Comparison of ENCODE assay signal across 26 mouse cellular contexts in genomic region chr4:139403214-139403613, GRCm38 (mm10). TPM values are rescaled to one million over a fixed set of nuclear protein-coding genes. Genes with fewer than 3 reads are reported as not detected.
DNase-seq lines count a peak whose midpoint lies in the region; ATAC-seq and TF ChIP-seq lines count a peak whose summit lies in the region.
"Had no signal": no experiment of that assay in that cellular context is flagged by ENCODE, and none has a peak within 500 bp of the region (broad histone marks: within the 10 kb centered on the region; RNA-seq: fewer than 3 reads in every experiment).

No protein-coding gene starts in this region.

- peak; percentile 20; the same call in 1 of the 2 replicates for TF ChIP-seq CTCF in lung, postnatal 0 days (IDR thresholded peaks at IDR 0.05)
- TF ChIP-seq CTCF in MEL (IDR thresholded peaks at IDR 0.05 in 2 of 3, conservative IDR thresholded peaks at IDR 0.05 in 1 of 3; ENCODE audit: control insufficient read depth in 1 of 3, insufficient read depth in 1 of 3, low read depth in 2 of 3, low read length in 3 of 3, poor library complexity in 1 of 3, severe bottlenecking in 1 of 3) = peak in 1 of 3 experiments; percentile 21; a peak in 1 of 6 replicates
- TF ChIP-seq CTCF in cortical plate, adult 2 months (IDR thresholded peaks at IDR 0.05; ENCODE audit: extremely low read depth, insufficient read depth, low read length) = 0 out of 2 replicates have a peak, but pooled peaks have one; percentile 8

- WGBS in lung, postnatal 0 days = 73% methylated on average over 14 of the region's 14 CpGs

- H3K27ac ChIP-seq in lung, postnatal 0 days (ENCODE audit: low read length) = no peak overlapping the region
- no peak overlapping the region for H3K27ac ChIP-seq in MEL (ENCODE audit: control insufficient read depth, low read depth, low read length)
- H3K27ac ChIP-seq in cortical plate, adult 2 months (ENCODE audit: insufficient read depth, low read length) = no peak overlapping the region
- H3K27ac ChIP-seq: embryonic facial prominence, embryonic 12.5 days; heart, embryonic 10.5 days; hindbrain, embryonic 15.5 days; limb, embryonic 13.5 days; liver, embryonic 12.5 days; midbrain, embryonic 13.5 days; neural tube, embryonic 12.5 days had no signal

- ATAC-seq in lung, postnatal 0 days = no peak
- ATAC-seq: activated CD4-positive, CD25-positive, alpha-beta regulatory T cell, adult 4 months; intestine, embryonic 16.5 days; liver, embryonic 12.5 days; midbrain, embryonic 13.5 days; Patski had no signal

- H3K79me2 ChIP-seq in MEL (ENCODE audit: control insufficient read depth, insufficient read depth, low read length, poor library complexity) = no peaks in the 10 kb centered on the region

- no peak overlapping the region for H3K4me3 ChIP-seq in lung, postnatal 0 days (ENCODE audit: low read depth, low read length)
- no peak overlapping the region for H3K4me3 ChIP-seq in MEL (ENCODE audit: control insufficient read depth in 1 of 2, insufficient read depth in 1 of 2, low read depth in 2 of 2, low read length in 2 of 2)
- H3K4me3 ChIP-seq in cortical plate, adult 2 months (ENCODE audit: insufficient read depth, low read length) = no peak overlapping the region
- H3K4me3 ChIP-seq: embryonic facial prominence, embryonic 12.5 days; heart, embryonic 10.5 days; hindbrain, embryonic 15.5 days; limb, embryonic 13.5 days; liver, embryonic 12.5 days; megakaryocyte, embryonic 14.5 days; midbrain, embryonic 13.5 days; neural tube, embryonic 12.5 days had no signal

- H3K9ac ChIP-seq in lung, postnatal 0 days (replicated peaks; ENCODE audit: low read depth) = no peak overlapping the region
- no peak overlapping the region for H3K9ac ChIP-seq in MEL (ENCODE audit: control insufficient read depth, low read depth, low read length, poor library complexity, severe bottlenecking)
- H3K9ac ChIP-seq: embryonic facial prominence, embryonic 12.5 days; hindbrain, embryonic 15.5 days; limb, embryonic 13.5 days; liver, embryonic 12.5 days; midbrain, embryonic 13.5 days; neural tube, embryonic 12.5 days had no signal

- no peak for TF ChIP-seq EP300 in lung, postnatal 0 days (IDR thresholded peaks at IDR 0.05)
- TF ChIP-seq EP300 in MEL (IDR thresholded peaks at IDR 0.05; ENCODE audit: low read depth in 1 of 2, low read length in 2 of 2) = no peak

- peak; percentile 14 for DNase-seq in layer of hippocampus, adult 11-12 months (ENCODE audit: low spot score)
- no peak for DNase-seq in layer of hippocampus, postnatal 25 days (ENCODE audit: extremely low spot score in 1 of 2, low spot score in 1 of 2)
- DNase-seq in lung, postnatal 0 days (ENCODE audit: low spot score) = no peak
- DNase-seq in lung, adult 18-20 months = no peak
- peak; percentile 11 for DNase-seq in MEL (ENCODE audit: low read depth, low spot score)
- no peak for DNase-seq in urinary bladder, postnatal 36 days (ENCODE audit: low spot score in 2 of 2)
- no peak for DNase-seq in left cerebral cortex, postnatal 4 days
- DNase-seq: adrenal gland, postnatal 14 days; cerebellum, adult 9-10 months; heart, postnatal 4 days; kidney, postnatal 4 days; lung, postnatal 14 days; right cerebral cortex, postnatal 14 days; spleen, adult 18-20 months had no signal

- H3K27me3 ChIP-seq in lung, postnatal 0 days (replicated peaks; ENCODE audit: insufficient read depth, low read length) = no peaks in the 10 kb centered on the region
- H3K27me3 ChIP-seq in MEL (ENCODE audit: control insufficient read depth in 1 of 2, insufficient read depth in 2 of 2, low read length in 2 of 2) = no peaks in the 10 kb centered on the region
- H3K27me3 ChIP-seq: embryonic facial prominence, embryonic 12.5 days; hindbrain, embryonic 15.5 days; limb, embryonic 13.5 days; liver, embryonic 12.5 days; megakaryocyte, embryonic 14.5 days; midbrain, embryonic 13.5 days; neural tube, embryonic 12.5 days; Patski had no signal

- H3K4me1 ChIP-seq in lung, postnatal 0 days (ENCODE audit: insufficient read depth, low read depth, low read length) = no peaks in the 10 kb centered on the region
- no peaks in the 10 kb centered on the region for H3K4me1 ChIP-seq in MEL (ENCODE audit: control insufficient read depth in 1 of 2, insufficient read depth in 2 of 2, low read length in 2 of 2)
- no peaks in the 10 kb centered on the region for H3K4me1 ChIP-seq in cortical plate, adult 2 months (ENCODE audit: control insufficient read depth, insufficient read depth, low read length)
- H3K4me1 ChIP-seq: embryonic facial prominence, embryonic 12.5 days; heart, embryonic 10.5 days; hindbrain, embryonic 15.5 days; limb, embryonic 13.5 days; liver, embryonic 12.5 days; megakaryocyte, embryonic 14.5 days; midbrain, embryonic 13.5 days; neural tube, embryonic 12.5 days had no signal

- TF ChIP-seq POLR2A in MEL (IDR thresholded peaks at IDR 0.05; ENCODE audit: control insufficient read depth in 1 of 2, insufficient read depth in 1 of 2, low read depth in 1 of 2, low read length in 2 of 2, poor library complexity in 1 of 2) = no peak
- no peak for TF ChIP-seq POLR2A in cortical plate, adult 2 months (IDR thresholded peaks at IDR 0.05; ENCODE audit: extremely low read depth, insufficient read depth, low read length)

- TF ChIP-seq RAD21 in MEL (IDR thresholded peaks at IDR 0.05; ENCODE audit: low read depth, low read length) = no peak

- intact Hi-C loops in left cerebral cortex, postnatal 4 days (cut with DNase I) = no loop called here

- peaks cover 76% of the 10 kb centered on the region for H3K36me3 ChIP-seq in lung, postnatal 0 days (ENCODE audit: insufficient read depth, low read length)
- H3K36me3 ChIP-seq in MEL (ENCODE audit: control insufficient read depth in 1 of 2, insufficient read depth in 2 of 2, low read length in 2 of 2) = peaks cover 0 to 25% of the 10 kb centered on the region in 2 experiments; a peak in 2 of 4 replicates

- no peak overlapping the region for H3K4me2 ChIP-seq in lung, postnatal 0 days (replicated peaks; ENCODE audit: low read depth, low read length)
- H3K4me2 ChIP-seq: embryonic facial prominence, embryonic 12.5 days; hindbrain, embryonic 15.5 days; limb, embryonic 13.5 days; liver, embryonic 12.5 days; midbrain, embryonic 13.5 days; neural tube, embryonic 12.5 days had no signal

- no peaks in the 10 kb centered on the region for H3K9me3 ChIP-seq in lung, postnatal 0 days (ENCODE audit: low read length)
- H3K9me3 ChIP-seq in MEL (replicated peaks; ENCODE audit: insufficient read depth, low read length) = no peaks in the 10 kb centered on the region
- H3K9me3 ChIP-seq: embryonic facial prominence, embryonic 12.5 days; heart, embryonic 10.5 days; hindbrain, embryonic 15.5 days; limb, embryonic 13.5 days; liver, embryonic 12.5 days; megakaryocyte, embryonic 14.5 days; midbrain, embryonic 13.5 days; neural tube, embryonic 12.5 days had no signal

TF ChIP-seq in MEL, 35 proteins besides CTCF, POLR2A, EP300 and RAD21:
- TF ChIP-seq BHLHE40 (IDR thresholded peaks at IDR 0.05; ENCODE audit: borderline replicate concordance, low read depth, low read length) (no peak), POLR2AphosphoS5 (IDR thresholded peaks at IDR 0.05; ENCODE audit: borderline replicate concordance, low read depth, low read length) (no peak), GATA1 (IDR thresholded peaks at IDR 0.05; ENCODE audit: low read depth, low read length) (no peak), ELF1 (IDR thresholded peaks at IDR 0.05; ENCODE audit: low read depth, low read length) (no peak), MYB (IDR thresholded peaks at IDR 0.05; ENCODE audit: low read depth, low read length) (no peak), KAT2A (conservative IDR thresholded peaks at IDR 0.05; ENCODE audit: low read depth, low read length) (no peak), ETS1 (IDR thresholded peaks at IDR 0.05; ENCODE audit: low read depth, low read length) (no peak), USF2 (IDR thresholded peaks at IDR 0.05; ENCODE audit: borderline replicate concordance in 1 of 2, insufficient read depth in 1 of 2, low read depth in 1 of 2, low read length in 2 of 2) (no peak), TBP (IDR thresholded peaks at IDR 0.05; ENCODE audit: low read depth, low read length) (no peak)

RNA-seq across cellular contexts. Expression of gene Ubr4, which starts 50.8 kb away (rescaled TPM):
- 100 to 1,000 TPM; 132 to 174 TPM for total RNA-seq in layer of hippocampus, postnatal 25 days (2021)
- 49.2 and 50.8 TPM in 2 replicates for polyA plus RNA-seq in lung, postnatal 0 days (2015; fragmentation: Nextera tagmentation; extraction: Ambion mirVana)
- 81.9 and 94.9 TPM in 2 replicates for total RNA-seq in MEL (2012; rRNA removed)
- 100 to 1,000 TPM; 177 to 270 TPM for polyA plus RNA-seq in MEL (2012; ENCODE audit: insufficient read depth in 1 of 2, insufficient read length in 2 of 2, low read depth in 1 of 2, low replicate concordance in 2 of 2, missing spikeins in 1 of 2)
- 183 and 188 TPM in 2 replicates for polyA plus RNA-seq in cortical plate, adult 2 months (2012; rRNA removed)
- total RNA-seq in left cerebral cortex, postnatal 4 days (2021) = 100 to 1,000 TPM; 176 to 185 TPM

RNA-seq across cellular contexts. Expression of gene Emc1, which starts 50.8 kb away (rescaled TPM):
- 10 to 100 TPM; 83.0 to 86.7 TPM for total RNA-seq in layer of hippocampus, postnatal 25 days (2021)
- 11.3 and 11.6 TPM in 2 replicates for polyA plus RNA-seq in lung, postnatal 0 days (2015; fragmentation: Nextera tagmentation; extraction: Ambion mirVana)
- 40.1 and 50.4 TPM in 2 replicates for total RNA-seq in MEL (2012; rRNA removed)
- 10 to 100 TPM in 1 of 2 experiments, not detected in 1; 17.3 TPM for polyA plus RNA-seq in MEL (2012; ENCODE audit: insufficient read depth in 1 of 2, insufficient read length in 2 of 2, low read depth in 1 of 2, low replicate concordance in 2 of 2, missing spikeins in 1 of 2)
- 69.8 and 70.9 TPM in 2 replicates for polyA plus RNA-seq in cortical plate, adult 2 months (2012; rRNA removed)
- 10 to 100 TPM; 70.7 to 80.4 TPM for total RNA-seq in left cerebral cortex, postnatal 4 days (2021)

RNA-seq across cellular contexts. Expression of gene Mrto4, which starts 50.8 kb away (rescaled TPM):
- 10 to 100 TPM; 45.5 to 50.6 TPM for total RNA-seq in layer of hippocampus, postnatal 25 days (2021)
- 34.5 and 36.1 TPM in 2 replicates for polyA plus RNA-seq in lung, postnatal 0 days (2015; fragmentation: Nextera tagmentation; extraction: Ambion mirVana)
- total RNA-seq in MEL (2012; rRNA removed) = 320 and 353 TPM in 2 replicates
- polyA plus RNA-seq in MEL (2012; ENCODE audit: insufficient read depth in 1 of 2, insufficient read length in 2 of 2, low read depth in 1 of 2, low replicate concordance in 2 of 2, missing spikeins in 1 of 2) = 100 to 1,000 TPM in 1 of 2 experiments, not detected in 1; 253 TPM
- 53.2 and 53.9 TPM in 2 replicates for polyA plus RNA-seq in cortical plate, adult 2 months (2012; rRNA removed)
- 10 to 100 TPM; 60.1 to 65.3 TPM for total RNA-seq in left cerebral cortex, postnatal 4 days (2021)

Comparison
In these comparisons a context has a peak if more than half of its experiments do, and no peak if none do; other contexts are left out.
1. DNase-seq: peak in layer of hippocampus, adult 11-12 months (single experiment) and MEL (single experiment); none in layer of hippocampus, postnatal 25 days (0 of 2), lung, postnatal 0 days (single experiment), lung, adult 18-20 months (0 of 2), urinary bladder, postnatal 36 days (0 of 2) and left cerebral cortex, postnatal 4 days (single experiment).